Mouse (Mus musculus) CH12.LX (cell line): ENCODE results near the gene Rab44. TPM values are rescaled to one million over a fixed set of nuclear protein-coding genes. Genes with fewer than 3 reads are reported as not detected.

Source experiments
- DNase-seq: peaks from one replicate; pipeline ENCODE4 v3.0.0-alpha.2; 2013; ENCODE audit errors: extremely low read depth
- H3K27ac ChIP-seq: 2 replicates; pipeline ENCODE4 v1.5.1; 2012; ENCODE audit warnings: low read depth, mild to moderate bottlenecking, control low read depth, moderate library complexity; ENCODE audit not compliant: insufficient read depth
- H3K27me3 ChIP-seq: replicated peaks from 2 replicates; pipeline ENCODE3; 2012; ENCODE audit warnings: inconsistent platforms
- H3K36me3 ChIP-seq, 2 experiments: replicated peaks in 1 of 2; 2 replicates each; pipeline versions ENCODE3 to v1.6.1; 2012; ENCODE audit warnings: inconsistent platforms in 1 of 2, low read length in 1 of 2, mild to moderate bottlenecking in 1 of 2, mixed read lengths in 1 of 2, moderate library complexity in 1 of 2; ENCODE audit not compliant: control insufficient read depth in 1 of 2, insufficient read depth in 1 of 2
- H3K4me1 ChIP-seq, 2 experiments: 2 replicates each; pipeline ENCODE4 v1.6.1; 2012; ENCODE audit warnings: inconsistent platforms in 1 of 2, moderate library complexity in 1 of 2; ENCODE audit not compliant: insufficient read depth in 2 of 2, control insufficient read depth in 1 of 2
- H3K4me2 ChIP-seq: 2 replicates; pipeline ENCODE4 v1.6.1; 2012; ENCODE audit warnings: low read depth, mild to moderate bottlenecking, control low read depth; ENCODE audit not compliant: poor library complexity, insufficient read depth, severe bottlenecking
- H3K4me3 ChIP-seq, 3 experiments: fragments of 150-350 bp in 1 of 3; sonication (generic) in 1 of 3; replicated peaks in 1 of 3; 2 replicates each; pipeline versions ENCODE3 to v1.5.1; 2011 to 2012; ENCODE audit warnings: low read depth in 2 of 3, low read length in 2 of 3, mild to moderate bottlenecking in 2 of 3, moderate library complexity in 2 of 3, control low read depth in 1 of 3, improper control_type of control experiment in 1 of 3, inconsistent platforms in 1 of 3, mixed read lengths in 1 of 3; ENCODE audit not compliant: poor library complexity in 1 of 3
- H3K79me2 ChIP-seq: replicated peaks from 2 replicates; pipeline ENCODE4 v1.6.1; 2012; ENCODE audit warnings: mild to moderate bottlenecking, moderate library complexity; ENCODE audit not compliant: control insufficient read depth, poor library complexity, insufficient read depth, severe bottlenecking; ENCODE audit errors: extremely low read depth
- H3K9ac ChIP-seq: 2 replicates; pipeline ENCODE4 v1.6.1; 2012; ENCODE audit warnings: low read depth, mild to moderate bottlenecking, control low read depth, moderate library complexity; ENCODE audit not compliant: insufficient read depth
- H3K9me3 ChIP-seq: replicated peaks from 2 replicates; pipeline ENCODE3; 2012; ENCODE audit warnings: low read length, inconsistent platforms, mixed read lengths
- BHLHE40 ChIP-seq: IDR thresholded peaks from 2 replicates; pipeline ENCODE4 v1.6.1; 2011; ENCODE audit warnings: mild to moderate bottlenecking, low read depth, low read length, improper control_type of control experiment
- CHD2 ChIP-seq: IDR thresholded peaks from 2 replicates; pipeline ENCODE4 v1.6.1; 2011; ENCODE audit warnings: low read length, improper control_type of control experiment
- CTCF ChIP-seq, 2 experiments: IDR thresholded peaks in 1 of 2; conservative IDR thresholded peaks in 1 of 2; 2 replicates each; pipeline ENCODE4 v1.5.1; 2011 to 2012; ENCODE audit warnings: low read depth in 2 of 2, low read length in 2 of 2, improper control_type of control experiment in 1 of 2, inconsistent platforms in 1 of 2, mild to moderate bottlenecking in 1 of 2, moderate library complexity in 1 of 2
- E2F4 ChIP-seq: IDR thresholded peaks from 2 replicates; pipeline ENCODE4 v1.6.1; 2011; ENCODE audit warnings: low read depth, low read length, improper control_type of control experiment; ENCODE audit not compliant: insufficient replicate concordance
- ELF1 ChIP-seq: IDR thresholded peaks from 2 replicates; pipeline ENCODE4 v1.6.1; 2014; ENCODE audit warnings: low read depth, mild to moderate bottlenecking, inconsistent platforms, low read length, improper control_type of control experiment
- ETS1 ChIP-seq: conservative IDR thresholded peaks from 2 replicates; pipeline ENCODE4 v1.6.1; 2012; ENCODE audit warnings: low read depth, mild to moderate bottlenecking, inconsistent platforms, low read length, improper control_type of control experiment, moderate library complexity
- GABPA ChIP-seq: IDR thresholded peaks from 2 replicates; pipeline ENCODE4 v1.6.1; 2012; ENCODE audit warnings: low read depth, low read length, improper control_type of control experiment, inconsistent platforms; ENCODE audit not compliant: insufficient replicate concordance
- HCFC1 ChIP-seq: IDR thresholded peaks from 2 replicates; pipeline ENCODE4 v1.6.1; 2012; ENCODE audit warnings: low read depth, mild to moderate bottlenecking, inconsistent platforms, low read length, improper control_type of control experiment
- IRF4 ChIP-seq: IDR thresholded peaks from 2 replicates; pipeline ENCODE4 v1.6.1; 2014; ENCODE audit warnings: low read depth, mild to moderate bottlenecking, inconsistent platforms, low read length, improper control_type of control experiment
- KAT2A ChIP-seq: IDR thresholded peaks from 2 replicates; pipeline ENCODE4 v1.6.1; 2012; ENCODE audit warnings: low read length, improper control_type of control experiment, inconsistent platforms; ENCODE audit not compliant: insufficient replicate concordance
- MAX ChIP-seq: IDR thresholded peaks from 2 replicates; pipeline ENCODE4 v1.6.1; 2011; ENCODE audit warnings: low read length, improper control_type of control experiment
- MAZ ChIP-seq: IDR thresholded peaks from 2 replicates; pipeline ENCODE4 v1.6.1; 2012; ENCODE audit warnings: low read depth, mild to moderate bottlenecking, inconsistent platforms, low read length, improper control_type of control experiment, moderate library complexity
- MXI1 ChIP-seq: IDR thresholded peaks from 2 replicates; pipeline ENCODE4 v1.6.1; 2011; ENCODE audit warnings: mild to moderate bottlenecking, low read depth, low read length, improper control_type of control experiment
- MYC ChIP-seq: IDR thresholded peaks from 2 replicates; pipeline ENCODE4 v1.6.1; 2011; ENCODE audit warnings: low read depth, mild to moderate bottlenecking, improper control_type of control experiment, low read length
- SMC3 ChIP-seq: IDR thresholded peaks from 2 replicates; pipeline ENCODE4 v1.6.1; 2011; ENCODE audit warnings: low read depth, low read length, improper control_type of control experiment
- UBTF ChIP-seq: IDR thresholded peaks from 2 replicates; pipeline ENCODE4 v1.6.1; 2012; ENCODE audit warnings: low read depth, mild to moderate bottlenecking, inconsistent platforms, low read length, improper control_type of control experiment, moderate library complexity
- USF1 ChIP-seq: IDR thresholded peaks from 2 replicates; pipeline ENCODE4 v1.6.1; 2014; ENCODE audit warnings: low read depth, mild to moderate bottlenecking, inconsistent platforms, low read length, improper control_type of control experiment
- ZNF384 ChIP-seq: IDR thresholded peaks from 2 replicates; pipeline ENCODE4 v1.6.1; 2012; ENCODE audit warnings: low read depth, low read length, improper control_type of control experiment, inconsistent platforms
- dilution Hi-C: fragments of 300-500 bp; cut with MboI; formaldehyde crosslinking; loops from 2 replicates; pipeline ENCODE4 v1.14.3; 2020; ENCODE audit warnings: low sequenced_read_pairs; ENCODE audit not compliant: extremely low pct_unique_long_range_greater_than_20kb, extremely low pct_ligation_motif_present
- in situ Hi-C: fragments of 300-500 bp; cut with MboI; formaldehyde crosslinking; loops from 3 replicates; pipeline ENCODE4 v1.14.3; 2019; ENCODE audit warnings: low sequenced_read_pairs, low pct_ligation_motif_present, low pct_unique_long_range_greater_than_20kb, mixed read lengths
- polyA plus RNA-seq: library from polyadenylated mRNA; unstranded; fragments of >175 nt; gene quantifications from 2 replicates; pipeline ENCODE4 v1.2.1, GENCODE M21; 2012; ENCODE audit warnings: low read depth; ENCODE audit not compliant: insufficient read length
- total RNA-seq, 2 experiments: library from RNA; depleted of rRNA; stranded (reverse); fragments of 300-350 nt in 1 of 2; fragments of >200 nt in 1 of 2; gene quantifications; 2 replicates each; pipeline ENCODE4 v1.2.3; 2012 to 2014

Gene Rab44
- total and polyA plus RNA-seq, 3 experiments = 0.30 to 0.34 TPM; not detected in 1

GRCm38 (mm10) chr17:29118057-29118456, 4.1 kb downstream of the Rab44 start:
- dilution Hi-C loops = no loop called here

GRCm38 (mm10) chr17:29120666-29121065, 6.7 kb downstream of the Rab44 start:
- TF ChIP-seq CTCF (conservative IDR thresholded peaks at IDR 0.05 in 1 of 2, IDR thresholded peaks at IDR 0.05 in 1 of 2; ENCODE audit: low read depth in 2 of 2, low read length in 2 of 2) = no peak
- no peak for TF ChIP-seq ETS1
- TF ChIP-seq GABPA = no peak
- no peak for TF ChIP-seq ELF1
- no peak for TF ChIP-seq MYC
- no peak for TF ChIP-seq E2F4
- TF ChIP-seq ZNF384 = no peak
- no peak for TF ChIP-seq BHLHE40
- no peak for TF ChIP-seq MAX
- TF ChIP-seq MAZ = no peak
- TF ChIP-seq KAT2A = no peak
- H3K27me3 ChIP-seq = no peaks in the 10 kb centered on the region
- H3K4me3 ChIP-seq = no peak overlapping the region
- no peaks in the 10 kb centered on the region for H3K79me2 ChIP-seq
- H3K4me2 ChIP-seq = no peak overlapping the region
- DNase-seq = no peak
- in situ Hi-C loops = no loop called here
- dilution Hi-C loops = no loop called here
- no peak overlapping the region for H3K27ac ChIP-seq
- no peaks in the 10 kb centered on the region for H3K36me3 ChIP-seq
- no peak overlapping the region for H3K9ac ChIP-seq
- peaks cover 6 to 11% of the 10 kb centered on the region in 2 experiments; a peak in 3 of 4 replicates for H3K4me1 ChIP-seq
- H3K9me3 ChIP-seq = no peaks in the 10 kb centered on the region

More at GRCm38 (mm10) chr17:29118057-29118456, 4.1 kb downstream of the Rab44 start:
- DNase-seq = no peak
- H3K4me1 ChIP-seq = peaks cover 6% of the 10 kb centered on the region in 2 experiments; a peak in 3 of 4 replicates
- no peak overlapping the region for H3K9ac ChIP-seq
- H3K27me3 ChIP-seq = no peaks in the 10 kb centered on the region
- in situ Hi-C loops = no loop called here
- no peaks in the 10 kb centered on the region for H3K79me2 ChIP-seq
- TF ChIP-seq UBTF = no peak
- TF ChIP-seq BHLHE40 = no peak
- no peak for TF ChIP-seq CHD2
- TF ChIP-seq SMC3 = no peak
- no peak for TF ChIP-seq HCFC1
- no peak for TF ChIP-seq USF1
- no peak for TF ChIP-seq IRF4
- no peak for TF ChIP-seq MXI1
- TF ChIP-seq MAX = no peak
- no peaks in the 10 kb centered on the region for H3K9me3 ChIP-seq
- H3K4me2 ChIP-seq = no peak overlapping the region
- H3K27ac ChIP-seq = no peak overlapping the region
- H3K4me3 ChIP-seq = no peak overlapping the region
- no peaks in the 10 kb centered on the region for H3K36me3 ChIP-seq
